Mouse (Mus musculus) adrenal gland, postnatal 36 days (tissue): ENCODE results near the gene Hoxd4. TPM values are rescaled to one million over a fixed set of nuclear protein-coding genes. Genes with fewer than 3 reads are reported as not detected.

Source experiments
- DNase-seq, 2 experiments: peaks; one replicate each; pipeline ENCODE4 v3.0.0; 2021; ENCODE audit warnings: mixed read lengths in 1 of 2
- total RNA-seq, 2 experiments: library from RNA; stranded (reverse); gene quantifications; 2 replicates each; pipeline ENCODE4 v1.2.3; 2021

The Hoxd4 gene
- total RNA-seq, 2 experiments from 2014 or later, result 13.6 to 15.5 TPM

DNA sequence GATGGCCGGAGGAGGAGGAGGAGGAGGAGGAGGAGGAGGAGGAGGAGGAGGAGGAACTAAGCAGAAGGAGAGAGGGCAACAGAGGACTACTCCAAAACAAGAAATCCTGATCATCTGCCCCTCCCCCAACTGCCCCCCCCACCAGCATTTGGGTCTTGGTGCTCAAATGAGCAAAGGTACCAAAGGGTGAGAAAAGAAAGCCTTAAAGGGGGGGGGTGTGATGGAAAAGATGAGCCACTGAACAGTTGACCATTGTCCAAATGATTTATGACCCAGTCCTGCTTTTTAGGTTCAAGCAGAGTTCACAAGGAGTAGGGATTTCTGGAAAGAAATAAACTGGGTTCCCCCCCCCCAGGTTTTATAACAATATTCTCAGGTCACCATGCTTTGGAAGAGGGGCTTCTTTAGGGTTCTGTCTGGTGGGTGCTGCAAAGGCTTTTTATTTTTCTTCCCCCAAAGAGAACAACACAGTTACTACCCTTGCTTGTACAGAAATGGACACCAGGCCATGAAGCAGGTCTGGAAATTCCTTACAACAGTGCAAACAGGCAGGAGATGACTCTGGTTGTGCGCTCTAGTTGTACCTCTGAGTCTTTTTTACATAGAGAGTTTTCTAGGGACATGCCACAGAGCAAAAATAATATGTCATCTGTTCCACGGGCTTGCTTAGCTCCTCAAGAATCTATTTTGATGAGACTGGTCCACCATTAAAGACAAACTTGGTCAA, 29.7 kb downstream of the Hoxd4 start:
- DNase-seq, result no peak

DNA sequence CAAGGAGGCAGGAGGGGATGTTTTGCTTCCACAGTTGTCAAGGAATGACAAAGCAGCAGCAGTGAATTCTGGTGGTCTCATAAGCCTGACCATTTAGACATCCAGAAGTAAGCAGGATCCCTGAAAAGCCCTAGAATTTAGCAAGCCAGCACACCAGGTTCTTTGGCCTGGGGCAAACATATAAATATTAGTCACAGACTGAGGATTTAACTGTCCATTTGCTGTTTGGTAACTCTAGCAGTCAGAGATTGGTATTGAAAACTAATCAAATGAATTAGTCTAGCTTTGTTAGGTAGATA, 30.2 kb downstream of the Hoxd4 start:
- no peak for DNase-seq

DNA sequence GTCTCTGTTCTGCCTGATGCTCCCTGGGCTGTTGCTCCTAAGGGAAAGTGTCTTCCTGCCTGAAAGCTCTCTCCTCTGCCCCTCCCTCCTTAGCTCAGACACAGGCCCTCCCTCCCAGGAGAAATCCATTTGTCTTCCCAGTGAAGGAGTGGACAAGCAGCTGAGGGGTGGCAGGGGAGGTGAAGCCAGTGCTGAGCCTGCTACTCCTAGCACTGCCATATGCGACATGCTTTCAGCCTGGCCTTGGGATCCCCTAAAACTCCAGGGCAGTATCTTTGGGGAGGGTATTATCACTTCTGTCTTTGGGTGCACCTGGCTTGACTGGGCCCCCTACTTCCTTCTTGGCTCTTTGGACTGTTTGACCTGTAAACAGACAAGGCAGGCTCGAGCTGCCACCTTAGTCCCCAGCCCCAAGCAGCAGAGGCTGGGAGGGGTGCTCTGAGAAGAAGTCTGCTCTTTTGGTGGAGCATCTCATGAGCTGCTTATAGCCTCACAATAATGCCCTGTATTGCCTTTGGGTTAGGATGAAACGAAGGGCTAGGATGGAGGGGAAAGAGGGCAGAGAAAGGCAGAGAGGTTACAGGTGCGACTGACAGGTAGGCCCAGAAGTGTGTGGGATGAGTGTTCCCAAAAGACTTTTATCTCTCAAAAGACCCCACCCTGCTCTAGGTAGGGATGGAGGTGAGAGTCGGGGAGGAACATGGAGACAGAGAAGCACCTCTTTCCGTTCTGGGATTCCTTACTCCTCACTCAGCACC, 34.0 kb downstream of the Hoxd4 start:
- no peak for DNase-seq

DNA sequence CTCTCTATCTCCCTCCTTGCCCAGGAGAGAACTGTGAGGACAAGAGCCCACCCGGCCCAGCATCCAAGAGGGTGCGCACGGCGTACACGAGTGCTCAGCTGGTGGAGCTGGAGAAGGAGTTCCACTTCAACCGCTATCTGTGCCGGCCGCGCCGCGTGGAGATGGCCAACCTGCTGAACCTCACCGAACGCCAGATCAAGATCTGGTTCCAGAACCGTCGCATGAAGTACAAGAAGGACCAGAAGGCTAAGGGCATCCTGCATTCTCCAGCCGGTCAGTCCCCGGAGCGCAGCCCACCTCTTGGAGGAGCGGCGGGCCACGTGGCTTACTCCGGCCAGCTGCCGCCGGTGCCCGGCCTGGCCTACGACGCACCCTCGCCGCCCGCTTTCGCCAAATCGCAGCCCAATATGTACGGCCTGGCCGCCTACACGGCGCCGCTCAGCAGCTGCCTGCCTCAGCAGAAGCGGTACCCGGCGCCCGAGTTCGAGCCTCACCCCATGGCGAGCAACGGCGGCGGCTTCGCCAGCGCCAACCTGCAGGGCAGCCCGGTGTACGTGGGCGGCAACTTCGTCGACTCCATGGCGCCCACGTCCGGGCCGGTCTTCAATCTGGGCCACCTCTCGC, 34.7 kb downstream of the Hoxd4 start:
- no peak for DNase-seq

DNA sequence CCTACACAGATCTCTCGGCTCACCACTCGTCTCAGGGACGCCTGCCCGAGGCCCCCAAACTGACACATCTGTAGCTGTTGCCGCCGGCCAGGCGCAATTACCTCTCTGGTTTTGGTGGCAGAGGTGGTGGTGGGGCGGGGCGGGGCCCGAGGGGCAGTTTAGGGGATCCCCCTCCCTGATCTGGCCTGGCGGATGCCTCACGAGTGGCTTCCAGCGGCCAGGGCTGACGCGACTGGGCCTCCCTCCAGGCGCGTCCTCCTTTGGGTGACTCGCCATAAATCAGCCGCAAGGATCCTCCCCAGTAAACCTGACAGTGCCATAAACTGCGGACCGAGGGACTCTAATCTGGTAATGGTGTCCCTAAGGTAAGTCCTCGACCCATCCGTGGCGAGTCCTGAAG, 35.3 kb downstream of the Hoxd4 start:
- peak in 1 of 2 experiments; percentile 43 for DNase-seq

DNA sequence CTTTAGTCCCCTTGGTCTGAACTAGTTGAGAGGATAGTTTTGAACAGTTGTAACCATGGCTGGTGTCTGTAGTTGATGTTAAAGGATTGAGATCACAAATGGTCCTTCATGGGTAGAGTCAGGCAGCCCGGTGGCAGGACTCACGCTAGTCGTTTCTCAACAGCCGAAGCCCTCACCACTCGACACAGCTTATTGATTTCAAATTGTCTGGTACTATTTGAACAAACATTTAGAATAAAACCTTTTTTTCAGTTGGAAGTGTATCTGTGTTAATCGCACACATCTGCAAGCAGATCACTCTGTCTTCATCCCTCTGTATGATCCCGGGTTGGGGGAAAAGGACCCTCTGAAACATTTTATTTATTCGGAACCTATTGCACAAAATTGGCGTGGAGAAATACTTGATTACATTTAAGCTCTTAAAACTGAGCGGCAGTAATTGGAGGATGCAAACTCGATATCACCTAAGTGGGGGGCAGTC, 36.0 kb downstream of the Hoxd4 start:
- DNase-seq, result no peak

DNA sequence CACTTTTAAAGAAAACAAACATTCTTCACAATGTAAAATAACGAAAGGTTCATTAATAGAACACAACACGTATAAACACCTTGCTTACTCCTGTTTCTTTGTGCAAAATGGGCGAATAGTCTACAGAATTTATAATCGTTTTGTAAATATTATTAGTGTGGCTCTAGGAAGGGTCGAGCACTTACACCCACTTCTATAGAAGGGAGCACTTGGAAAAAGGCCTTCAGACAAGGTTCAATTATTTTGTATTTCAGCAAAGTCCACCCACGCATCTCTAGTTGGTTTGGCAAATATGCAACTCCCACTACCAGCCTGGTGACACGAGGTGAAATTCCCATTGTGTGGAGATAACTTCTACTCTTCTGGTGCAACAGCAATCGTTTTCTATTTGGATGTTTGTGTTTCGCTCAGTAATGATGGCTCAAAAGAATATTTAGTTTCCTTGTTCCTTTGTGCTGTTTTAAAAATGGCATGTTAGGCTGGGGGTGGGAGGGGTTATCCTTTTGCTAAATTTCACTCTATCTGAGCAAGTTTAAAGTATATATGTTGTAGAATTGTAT, 36.8 kb downstream of the Hoxd4 start:
- DNase-seq, result no peak

DNA sequence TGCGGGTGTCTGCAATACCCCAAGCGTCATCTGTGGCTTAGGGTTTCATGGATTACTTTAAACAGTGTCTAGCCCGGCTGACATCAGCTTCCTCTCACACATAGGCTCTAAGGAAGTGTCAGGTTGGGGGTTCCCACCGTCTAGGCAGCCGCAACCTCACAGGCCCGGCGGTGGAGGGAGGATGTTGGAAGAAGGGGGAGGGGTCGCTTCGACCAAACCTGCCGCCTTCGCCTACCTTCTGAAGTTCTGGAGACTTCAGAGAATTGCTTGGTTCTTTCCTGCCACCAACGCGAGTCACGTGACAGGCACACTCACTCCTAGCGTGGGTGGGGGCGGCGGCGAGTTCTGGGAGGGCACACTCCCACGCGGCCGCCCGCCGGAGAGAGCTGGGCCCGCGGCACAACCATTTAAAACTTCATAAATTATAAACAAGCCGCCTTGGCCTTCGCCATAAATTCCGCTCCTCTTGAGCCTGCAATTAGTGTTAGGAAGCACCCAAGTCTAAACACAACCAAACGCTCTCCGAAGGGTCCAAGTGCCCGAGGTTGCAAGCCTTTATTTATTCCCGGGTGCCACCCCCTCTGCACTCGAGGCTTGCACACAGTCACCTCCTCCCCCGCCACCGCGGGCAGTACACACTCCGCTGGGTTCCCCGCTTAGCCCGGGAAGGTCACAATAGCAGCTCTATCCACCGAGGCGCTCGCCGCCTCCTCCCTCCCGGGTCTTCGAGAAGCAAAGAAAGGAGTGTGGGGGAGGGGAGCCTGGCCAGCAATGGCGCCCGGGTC, 37.8 kb downstream of the Hoxd4 start:
- peak; percentile 48 to 56 for DNase-seq

DNA sequence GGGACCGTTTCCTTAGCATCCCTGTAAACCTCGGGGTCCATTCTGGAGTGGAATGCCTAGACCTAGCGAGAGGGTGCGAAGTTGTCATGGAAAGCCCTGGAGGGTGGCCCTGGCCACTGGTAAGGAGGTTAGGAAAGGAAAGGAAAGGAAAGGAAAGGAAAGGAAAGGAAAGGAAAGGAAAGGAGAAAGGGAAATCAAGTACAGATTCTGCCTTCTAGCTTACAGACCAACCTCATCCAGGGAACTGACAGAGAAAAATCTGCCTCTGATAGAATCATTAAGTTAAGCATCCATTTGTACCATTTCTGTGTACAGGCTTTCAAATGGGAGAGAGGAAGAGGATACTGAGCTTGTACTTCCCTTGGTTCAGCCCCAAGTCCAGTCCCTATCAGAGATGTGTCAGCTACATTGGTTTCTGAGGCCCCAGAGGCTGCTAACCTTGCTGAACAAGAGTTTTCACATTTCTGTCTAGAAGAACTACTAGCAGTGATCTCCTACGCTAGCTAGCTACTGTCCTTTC, 39.1 kb downstream of the Hoxd4 start:
- no peak for DNase-seq

DNA sequence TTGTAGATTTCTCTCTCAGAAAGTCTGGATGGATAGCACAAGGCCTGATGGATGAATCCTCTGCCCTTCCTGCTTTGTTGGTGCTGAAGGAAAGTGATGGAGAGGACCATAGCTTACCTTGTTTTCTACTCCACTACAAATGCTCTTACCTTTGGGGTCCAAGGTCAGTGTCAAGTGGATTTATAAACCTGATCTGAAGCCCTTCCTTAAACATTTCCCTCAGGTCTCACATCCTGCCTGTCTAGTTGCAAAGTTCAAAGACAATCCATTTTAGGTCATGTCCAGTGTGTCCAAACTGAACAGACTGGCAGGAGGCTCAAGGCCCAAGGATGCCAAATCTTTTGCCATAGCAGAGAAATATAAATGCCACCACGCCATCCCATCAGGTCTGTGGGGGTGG, 40.1 kb downstream of the Hoxd4 start:
- DNase-seq, result no peak

DNA sequence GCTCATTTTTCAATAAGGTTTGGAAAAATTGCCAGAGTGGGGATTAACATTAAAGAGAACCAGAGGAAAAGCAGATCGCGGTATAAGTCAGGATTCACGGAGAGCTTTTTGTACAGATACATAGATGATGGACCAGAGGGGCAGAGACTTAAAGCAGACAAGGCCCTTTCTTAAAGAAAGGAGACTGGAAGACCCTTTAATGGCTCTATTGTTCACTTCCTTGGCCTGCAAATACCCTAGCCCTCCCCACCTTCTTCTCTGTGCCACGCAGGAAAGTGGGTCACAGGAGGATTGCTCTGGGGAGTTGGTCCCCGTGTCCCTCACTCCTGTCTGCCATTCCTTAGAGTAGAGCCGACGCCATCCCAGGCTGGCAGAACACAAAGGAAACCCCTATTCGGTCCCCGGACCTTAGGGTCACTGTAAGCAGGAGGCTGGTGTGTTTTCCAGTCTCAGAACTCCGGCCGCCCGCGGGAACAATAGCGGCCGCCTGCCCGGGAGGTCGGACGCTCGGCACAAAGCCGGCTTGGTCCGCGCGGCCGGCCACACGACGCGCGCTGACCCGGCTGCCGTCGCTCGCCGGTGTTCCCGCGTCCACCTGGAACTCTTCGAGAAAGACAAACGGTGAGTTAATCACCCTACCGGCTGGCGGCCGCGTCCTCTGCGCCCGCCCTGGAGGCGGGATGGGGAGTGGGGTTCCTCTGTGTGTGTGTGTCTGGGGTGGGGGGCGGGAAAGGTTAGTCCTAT, 40.9 kb downstream of the Hoxd4 start:
- DNase-seq, result no peak

DNA sequence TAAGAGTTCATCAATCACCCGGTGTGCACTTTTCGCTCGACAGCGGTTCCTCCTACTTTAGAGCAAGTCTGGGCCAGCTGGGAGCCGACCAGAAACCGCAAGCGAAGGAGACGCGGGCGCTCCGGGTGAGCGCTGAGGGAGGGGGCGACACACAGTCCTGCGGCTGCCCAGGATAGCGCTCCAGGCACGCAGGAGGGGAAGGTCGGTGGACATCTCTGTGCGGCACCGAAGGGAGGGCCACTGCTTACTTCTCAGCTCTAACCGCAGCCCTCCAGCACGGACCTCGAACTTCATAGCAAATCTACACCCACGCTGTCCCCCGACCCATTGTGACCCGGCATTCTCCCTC, 41.4 kb downstream of the Hoxd4 start:
- DNase-seq, result no peak

DNA sequence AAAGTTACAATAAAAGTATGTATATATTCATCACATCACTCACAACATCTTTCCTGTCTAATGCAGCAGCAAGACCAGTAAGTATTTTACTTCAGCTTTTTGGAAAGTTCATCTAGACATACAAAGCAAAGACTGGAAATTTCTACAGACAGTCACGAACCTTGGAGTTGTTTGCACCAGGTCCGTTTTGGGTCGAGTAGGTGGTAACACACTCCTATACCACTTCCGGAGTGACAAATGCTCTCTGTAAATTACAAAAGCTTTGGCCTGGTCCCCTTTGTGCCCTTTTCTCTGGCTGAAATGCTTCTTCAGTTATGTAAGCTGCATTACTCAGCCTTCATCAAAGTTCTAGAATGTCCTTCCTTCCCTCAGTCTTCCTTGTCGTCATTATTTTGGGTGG, 42.0 kb downstream of the Hoxd4 start:
- no peak for DNase-seq

DNA sequence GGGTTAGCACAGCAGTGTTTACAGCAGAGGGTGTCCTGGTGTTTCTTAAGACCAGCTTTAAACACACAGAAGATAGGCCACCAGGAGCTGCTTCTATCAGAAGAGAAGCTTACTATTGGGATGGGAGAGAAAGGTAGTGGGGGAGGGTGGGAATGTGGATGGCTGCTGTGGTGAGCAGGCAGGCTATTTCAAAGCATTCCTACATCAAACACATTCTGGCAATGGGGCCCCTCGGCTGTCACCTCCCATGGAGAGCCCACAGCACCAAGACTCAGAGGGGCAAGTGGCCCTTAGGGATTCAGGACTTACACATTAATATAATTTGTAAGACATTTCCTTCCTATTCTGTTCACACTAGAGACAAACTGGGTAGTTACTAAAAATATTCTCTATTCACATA, 48.4 kb downstream of the Hoxd4 start:
- no peak for DNase-seq

DNA sequence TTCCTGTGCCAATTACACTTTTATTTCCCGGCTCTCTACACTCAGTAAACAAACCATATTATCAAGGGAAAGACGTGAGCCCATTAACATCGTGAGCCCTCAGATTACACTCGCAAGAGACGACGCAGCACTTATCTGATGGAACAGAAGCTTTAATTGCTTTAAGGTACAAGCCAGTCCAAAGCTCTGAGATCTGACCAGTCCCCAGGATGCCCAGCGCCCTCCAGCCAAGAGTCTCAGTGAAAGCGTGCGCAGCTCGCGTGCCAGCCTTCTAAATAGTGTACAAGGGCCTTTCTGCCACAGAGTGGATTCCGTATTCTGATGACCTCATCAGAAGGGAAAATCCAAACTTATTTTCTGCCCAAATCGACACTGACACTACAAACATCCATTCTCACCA, 50.2 kb downstream of the Hoxd4 start:
- no peak for DNase-seq

DNA sequence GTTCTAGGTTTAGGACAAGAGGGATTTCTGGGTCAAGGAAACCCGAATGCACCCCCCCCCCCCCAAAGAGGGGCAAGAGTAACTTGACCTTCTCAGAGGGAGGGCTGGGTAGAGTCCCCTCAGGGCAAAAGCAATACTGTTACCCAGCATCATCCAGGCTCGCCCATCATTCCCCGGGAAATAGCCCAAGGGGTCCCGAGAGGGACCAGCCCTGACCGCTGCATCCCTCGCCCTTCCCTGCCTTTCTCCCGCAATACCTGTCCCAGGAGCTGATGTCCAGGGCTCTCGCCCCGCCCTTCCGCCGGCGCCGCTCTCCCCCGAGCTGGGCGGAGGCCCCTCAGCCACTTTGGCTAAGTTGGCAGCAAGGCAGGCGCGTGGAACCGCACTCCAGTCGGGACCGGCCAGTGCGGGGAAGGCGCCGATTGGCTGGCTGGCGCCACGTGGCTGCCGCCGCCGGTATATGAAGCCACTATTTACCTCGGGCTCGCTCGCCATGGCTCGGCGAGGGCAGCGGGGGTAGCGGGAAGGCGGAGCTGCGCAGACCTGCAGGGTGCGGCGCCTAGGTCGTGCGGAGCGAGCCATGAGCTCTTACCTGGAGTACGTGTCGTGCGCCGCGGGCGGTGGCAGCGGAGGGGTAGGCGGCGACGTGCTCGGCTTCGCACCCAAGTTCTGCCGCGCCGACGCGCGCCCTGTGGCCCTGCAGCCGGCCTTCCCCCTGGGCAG, 51.0 kb downstream of the Hoxd4 start, which contains the start of gene Hoxd1:
Gene Hoxd1, plus strand, starts transcription at position 459 of the 723 bp plus-strand sequence.
- DNase-seq, result peak; percentile 70 to 71

DNA sequence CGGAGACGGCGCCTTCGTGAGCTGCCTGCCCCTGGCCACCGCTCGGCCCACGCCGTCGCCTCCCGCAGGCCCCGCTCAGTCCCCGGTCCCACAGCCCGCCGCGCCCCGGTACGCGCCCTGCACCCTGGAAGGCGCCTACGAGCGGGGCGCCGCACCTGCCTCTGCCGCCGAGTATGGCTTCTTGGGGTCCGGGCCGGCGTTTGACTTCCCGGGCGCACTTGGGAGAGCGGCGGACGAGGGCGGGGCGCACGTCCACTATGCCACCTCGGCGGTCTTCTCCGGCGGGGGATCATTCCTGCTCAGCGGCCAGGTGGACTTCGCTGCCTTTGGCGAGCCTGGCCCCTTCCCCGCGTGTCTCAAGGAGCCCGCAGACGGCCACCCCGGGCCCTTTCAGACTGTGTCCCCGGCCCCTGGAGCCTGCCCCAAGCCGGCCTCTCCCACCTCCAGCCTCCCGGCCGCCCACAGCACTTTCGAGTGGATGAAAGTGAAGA, 51.6 kb downstream of the Hoxd4 start:
- no peak for DNase-seq

DNA sequence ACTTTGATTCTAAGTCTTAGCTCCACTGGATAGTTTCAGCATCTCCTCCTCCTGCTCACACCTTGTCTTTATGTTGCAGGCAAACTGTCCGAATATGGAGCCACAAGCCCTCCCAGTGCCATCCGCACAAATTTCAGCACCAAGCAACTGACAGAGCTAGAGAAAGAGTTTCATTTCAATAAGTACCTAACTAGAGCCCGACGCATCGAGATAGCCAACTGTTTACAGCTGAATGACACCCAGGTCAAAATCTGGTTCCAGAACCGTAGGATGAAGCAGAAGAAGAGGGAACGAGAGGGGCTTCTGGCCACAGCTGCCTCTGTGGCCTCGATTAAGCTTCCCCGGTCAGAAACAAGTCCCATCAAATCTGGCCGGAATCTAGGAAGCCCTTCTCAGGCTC, 52.2 kb downstream of the Hoxd4 start:
- DNase-seq, result no peak

DNA sequence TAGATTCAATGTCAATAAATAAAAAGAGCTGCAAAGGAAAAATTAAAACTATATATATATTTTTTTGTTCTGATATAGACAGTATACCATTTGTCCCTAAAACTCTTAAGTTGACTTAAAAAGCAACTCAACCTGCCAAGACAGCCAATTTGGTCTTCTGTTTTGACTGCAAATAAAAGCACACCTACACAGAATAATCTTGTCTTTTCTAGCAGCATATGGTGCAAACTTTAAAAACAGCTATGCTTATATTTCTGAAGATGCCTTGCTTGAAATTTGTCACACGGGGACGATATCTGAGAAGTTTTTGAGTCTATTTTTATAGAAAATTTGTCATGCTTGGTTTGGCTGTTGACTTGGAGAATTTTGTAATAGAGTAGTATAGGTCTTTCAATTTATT, 62.6 kb downstream of the Hoxd4 start:
- DNase-seq, result no peak

DNA sequence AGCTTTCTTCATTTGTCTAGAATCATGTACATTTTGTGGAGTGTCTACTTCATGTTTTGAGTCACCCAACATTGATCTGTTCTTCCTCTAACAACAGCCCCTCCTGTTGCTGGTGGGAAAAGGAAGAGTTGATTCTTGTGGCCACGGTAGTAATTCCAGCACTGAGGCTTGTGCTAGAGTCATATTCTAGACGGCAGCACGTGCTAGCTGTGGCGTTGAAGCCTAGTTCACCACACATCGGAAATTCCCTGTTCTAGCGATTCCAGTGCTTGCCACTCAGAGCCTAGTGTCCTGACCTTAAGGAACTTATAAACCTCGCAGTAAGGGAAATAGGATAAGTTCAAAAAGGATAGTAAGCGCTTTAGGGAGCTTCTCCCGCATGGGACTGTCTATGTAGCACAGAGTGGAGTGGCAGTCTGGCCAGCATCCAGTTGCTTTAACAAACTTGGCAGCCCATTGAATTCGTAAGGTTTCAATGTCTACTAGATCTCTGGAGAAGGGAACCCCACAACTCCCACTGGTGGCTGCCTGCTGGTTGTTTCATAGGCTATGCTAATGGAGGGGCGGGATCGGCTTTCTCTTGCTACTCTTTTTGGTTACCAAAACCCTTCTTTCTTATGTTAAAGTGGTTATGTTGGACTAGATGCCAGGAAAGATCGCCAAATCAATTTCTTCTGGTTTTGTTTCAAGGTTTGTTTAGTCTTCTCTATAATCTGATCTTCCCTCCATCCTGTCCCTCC, 66.0 kb downstream of the Hoxd4 start:
- DNase-seq, result peak in 1 of 2 experiments; percentile 2
